Mouse (Mus musculus): Measurements from ENCODE around the gene Fam169a.
"Not testable (repeated sequence)": the region's sequence is repeated elsewhere in the genome, so short reads cannot be mapped to it uniquely, and the experiment has no call there.

The Fam169a gene

GRCm38 (mm10) chr13:97066649-97067550 is at the start of gene Fam169a:
Fam169a (plus strand) TSS chr13:97067286.
- no peak for DNase-seq (ENCODE audit: low spot score)

- DNase-seq (ENCODE audit: low spot score), result no peak
Measured at GRCm38 (mm10) chr13:97017711-97018110, 49.4 kb upstream of the Fam169a start.

- DNase-seq (ENCODE audit: low spot score), result no peak
Measured at GRCm38 (mm10) chr13:97020122-97020521, 47.0 kb upstream of the Fam169a start.

- no peak for DNase-seq (ENCODE audit: low spot score)
Measured at GRCm38 (mm10) chr13:97021906-97022305, 45.2 kb upstream of the Fam169a start.

GRCm38 (mm10) chr13:97030075-97030474 is 37.0 kb upstream of the Fam169a start:
- no peak for DNase-seq (ENCODE audit: low spot score)

GRCm38 (mm10) chr13:97034262-97034661 is 32.8 kb upstream of the Fam169a start, which contains the start of gene 1700029F12Rik:
1700029F12Rik (minus strand) TSS chr13:97034362.
- DNase-seq (ENCODE audit: low spot score), result no peak

GRCm38 (mm10) chr13:97051158-97051557 is 15.9 kb upstream of the Fam169a start:
- no peak for DNase-seq (ENCODE audit: low spot score)

GRCm38 (mm10) chr13:97052667-97053066 is 14.4 kb upstream of the Fam169a start:
- DNase-seq (ENCODE audit: low spot score), result no peak

- DNase-seq (ENCODE audit: low spot score), result no peak
Measured at GRCm38 (mm10) chr13:97053844-97054243, 13.2 kb upstream of the Fam169a start.

GRCm38 (mm10) chr13:97057817-97058216 is 9.3 kb upstream of the Fam169a start:
- DNase-seq (ENCODE audit: low spot score), result no peak

GRCm38 (mm10) chr13:97059746-97060145 is 7.3 kb upstream of the Fam169a start:
- DNase-seq (ENCODE audit: low spot score), result no peak

- no peak for DNase-seq (ENCODE audit: low spot score)
Measured at GRCm38 (mm10) chr13:97060331-97060730, 6.8 kb upstream of the Fam169a start.

- no peak for DNase-seq (ENCODE audit: low spot score)
Measured at GRCm38 (mm10) chr13:97062151-97062550, 4.9 kb upstream of the Fam169a start.

- DNase-seq (ENCODE audit: low spot score), result no peak
Measured at GRCm38 (mm10) chr13:97063431-97063830, 3.7 kb upstream of the Fam169a start.

- no peak for DNase-seq (ENCODE audit: low spot score)
Measured at GRCm38 (mm10) chr13:97064413-97064812, 2.7 kb upstream of the Fam169a start.

- DNase-seq (ENCODE audit: low spot score), result not testable (repeated sequence)
Measured at GRCm38 (mm10) chr13:97064844-97065621, 2.1 kb upstream of the Fam169a start.

GRCm38 (mm10) chr13:97067691-97068090 is 605 bp downstream of the Fam169a start:
- DNase-seq (ENCODE audit: low spot score), result no peak

GRCm38 (mm10) chr13:97068151-97068550 is 1.1 kb downstream of the Fam169a start:
- DNase-seq (ENCODE audit: low spot score), result no peak

GRCm38 (mm10) chr13:97070931-97071625 is 4.0 kb downstream of the Fam169a start:
- no peak for DNase-seq (ENCODE audit: low spot score)

- DNase-seq (ENCODE audit: low spot score), result no peak
Measured at GRCm38 (mm10) chr13:97071626-97072241, 4.6 kb downstream of the Fam169a start.

GRCm38 (mm10) chr13:97073497-97073896 is 6.4 kb downstream of the Fam169a start:
- no peak for DNase-seq (ENCODE audit: low spot score)

- DNase-seq (ENCODE audit: low spot score), result no peak
Measured at GRCm38 (mm10) chr13:97077556-97077955, 10.5 kb downstream of the Fam169a start.

Measured in spleen, adult 12 weeks (tissue).